Mouse (Mus musculus) heart, postnatal 0 days (tissue): Measurements from ENCODE around the gene Capg. TPM values are rescaled to one million over a fixed set of nuclear protein-coding genes. Genes with fewer than 3 reads are reported as not detected.

Experiments used
- ATAC-seq: fragments of 200-750 bp; cut with Nextera tagmentation; 2 replicates; pipeline ENCODE4 v1.8.0; 2017; ENCODE audit warnings: low read depth, moderate number of reproducible peaks, moderate library complexity; ENCODE audit not compliant: insufficient read depth
- DNase-seq: peaks from one replicate; pipeline ENCODE4 v3.0.0-alpha.2; 2016; ENCODE audit warnings: low spot score
- H3K27ac ChIP-seq: fragments of 300-500 bp; sonication (generic); 2 replicates; pipeline ENCODE4 v1.5.1; 2014; ENCODE audit warnings: low read depth, mild to moderate bottlenecking
- H3K27me3 ChIP-seq: fragments of 300-500 bp; sonication (generic); 2 replicates; pipeline ENCODE4 v1.6.1; 2014; ENCODE audit warnings: low read length, mixed read lengths; ENCODE audit not compliant: control insufficient read depth, insufficient read depth
- H3K36me3 ChIP-seq: fragments of 300-500 bp; sonication (generic); replicated peaks from 2 replicates; pipeline ENCODE4 v1.6.1; 2014; ENCODE audit warnings: low read length, mixed read lengths; ENCODE audit not compliant: control insufficient read depth, insufficient read depth
- H3K4me1 ChIP-seq: fragments of 300-500 bp; sonication (generic); 2 replicates; pipeline ENCODE4 v1.6.1; 2014; ENCODE audit warnings: antibody characterized with exemption; ENCODE audit not compliant: control insufficient read depth, insufficient read depth
- H3K4me2 ChIP-seq: fragments of 300-500 bp; sonication (generic); 2 replicates; pipeline ENCODE4 v1.6.1; 2014; ENCODE audit warnings: low read depth, mild to moderate bottlenecking, low read length, moderate library complexity
- H3K4me3 ChIP-seq: fragments of 300-500 bp; sonication (generic); 2 replicates; pipeline ENCODE4 v1.5.1; 2014; ENCODE audit warnings: low read depth, low read length
- H3K9ac ChIP-seq: fragments of 300-500 bp; sonication (generic); replicated peaks from 2 replicates; pipeline ENCODE4 v1.6.1; 2014; ENCODE audit warnings: low read depth, low read length, mixed read lengths
- H3K9me3 ChIP-seq: fragments of 300-500 bp; sonication (generic); replicated peaks from 2 replicates; pipeline ENCODE4 v1.6.1; 2016; ENCODE audit warnings: low read length; ENCODE audit not compliant: control insufficient read depth
- CTCF ChIP-seq: IDR thresholded peaks from 2 replicates; pipeline ENCODE4 v1.5.1; 2016; ENCODE audit warnings: antibody characterized with exemption, control low read depth, low read depth
- EP300 ChIP-seq: IDR thresholded peaks from 2 replicates; pipeline ENCODE4 v1.6.1; 2016; ENCODE audit warnings: antibody characterized with exemption, low read depth
- WGBS: fragments of 180-500 bp; shearing (Covaris S2); extraction: QIAGEN DNeasy Blood & Tissue Kit; methylation state at CpG from one replicate; pipeline ENCODE4 v1.1.7; 2014; 5-methylcytosine and 5-hydroxymethylcytosine counted together
- polyA plus RNA-seq: library from polyadenylated mRNA; unstranded; fragments of >200 nt; fragmentation: Nextera tagmentation; extraction: Ambion mirVana; gene quantifications from 2 replicates; pipeline ENCODE4 v1.2.1, GENCODE M21; 2015
- total RNA-seq: library from RNA; depleted of rRNA; stranded (reverse); fragments of >200 nt; gene quantifications from 2 replicates; pipeline ENCODE4 v1.2.3, GENCODE M21; 2014; ENCODE audit warnings: low replicate concordance; rRNA removed

The Capg gene
- total RNA-seq (25.1 and 53.6 TPM in 2 replicates), polyA plus RNA-seq (24.9 and 25.9 TPM in 2 replicates)

- H3K4me3 ChIP-seq = peak within 1 kb of the TSS; percentile 52
- H3K27me3 ChIP-seq = no peaks in the 10 kb centered on the region
- 4% methylated on average over 23 of the region's 23 CpGs for WGBS
- DNase-seq (peak; percentile 49), ATAC-seq (peak; percentile 69; the same call in 1 of the 2 replicates)
- no peaks in the 10 kb centered on the region for H3K9me3 ChIP-seq
- no peak for TF ChIP-seq CTCF
- no peak for TF ChIP-seq EP300
- peak within 1 kb of the TSS; percentile 56 for H3K27ac ChIP-seq
- peak within 1 kb of the TSS; percentile 62 for H3K4me2 ChIP-seq
- H3K9ac ChIP-seq = peak within 1 kb of the TSS; percentile 58
- peaks cover 10% of the 10 kb centered on the region; the same call in 1 of the 2 replicates for H3K4me1 ChIP-seq
- H3K36me3 ChIP-seq = no peaks in the 10 kb centered on the region
Measured at GRCm38 (mm10) chr6:72544283-72544987, at the start of gene Capg. Gene Capg, plus strand, starts transcription at chr6:72544391.

- DNase-seq = peak; percentile 35
- H3K27me3 ChIP-seq = no peaks in the 10 kb centered on the region
- H3K9me3 ChIP-seq = no peaks in the 10 kb centered on the region
- TF ChIP-seq CTCF (no peak), EP300 (no peak)
- no peak overlapping the region for H3K27ac ChIP-seq
- WGBS = 47% methylated on average over 5 of the region's 5 CpGs
- H3K4me1 ChIP-seq = peaks cover 2% of the 10 kb centered on the region; the same call in 1 of the 2 replicates
- H3K4me3 ChIP-seq = no peak overlapping the region
- H3K9ac ChIP-seq = no peak overlapping the region
- H3K36me3 ChIP-seq = no peaks in the 10 kb centered on the region
- H3K4me2 ChIP-seq = no peak overlapping the region
- ATAC-seq = no peak; the same call in 1 of the 2 replicates
Measured at GRCm38 (mm10) chr6:72498950-72499349, 45.2 kb upstream of the Capg start.

GRCm38 (mm10) chr6:72503309-72503708, 40.9 kb upstream of the Capg start:
- Histone ChIP-seq H3K9me3 (no peaks in the 10 kb centered on the region), H3K27me3 (no peaks in the 10 kb centered on the region), H3K27ac (no peak overlapping the region), H3K9ac (no peak overlapping the region), H3K36me3 (no peaks in the 10 kb centered on the region), H3K4me3 (no peak overlapping the region), H3K4me2 (no peak overlapping the region), H3K4me1 (peaks cover 8% of the 10 kb centered on the region; the same call in 1 of the 2 replicates)
- TF ChIP-seq CTCF = no peak
- TF ChIP-seq EP300 = no peak
- ATAC-seq (no peak), DNase-seq (no peak)

GRCm38 (mm10) chr6:72503939-72504338, 40.3 kb upstream of the Capg start:
- no peak for ATAC-seq
- no peak overlapping the region for H3K4me3 ChIP-seq
- no peaks in the 10 kb centered on the region for H3K9me3 ChIP-seq
- no peak overlapping the region for H3K9ac ChIP-seq
- no peak overlapping the region for H3K27ac ChIP-seq
- H3K36me3 ChIP-seq = no peaks in the 10 kb centered on the region
- H3K27me3 ChIP-seq = no peaks in the 10 kb centered on the region
- no peak for DNase-seq
- WGBS = 67% methylated on average over 2 of the region's 2 CpGs
- H3K4me2 ChIP-seq = no peak overlapping the region
- peaks cover 8% of the 10 kb centered on the region; the same call in 1 of the 2 replicates for H3K4me1 ChIP-seq
- TF ChIP-seq EP300 = no peak
- no peak for TF ChIP-seq CTCF

GRCm38 (mm10) chr6:72506104-72506503, 38.1 kb upstream of the Capg start:
- DNase-seq (no peak), ATAC-seq (no peak)
- Histone ChIP-seq H3K27ac (no peak overlapping the region), H3K4me1 (peaks cover 21% of the 10 kb centered on the region), H3K4me2 (no peak overlapping the region), H3K4me3 (no peak overlapping the region), H3K36me3 (no peaks in the 10 kb centered on the region), H3K9ac (no peak overlapping the region), H3K27me3 (no peaks in the 10 kb centered on the region), H3K9me3 (no peaks in the 10 kb centered on the region)
- TF ChIP-seq CTCF (no peak), EP300 (no peak)
- WGBS = 66% methylated on average over 1 of the region's 1 CpGs

GRCm38 (mm10) chr6:72508596-72508995, 35.6 kb upstream of the Capg start:
- no peak for TF ChIP-seq EP300
- no peak for TF ChIP-seq CTCF
- H3K4me1 ChIP-seq = peaks cover 45% of the 10 kb centered on the region
- DNase-seq (no peak), ATAC-seq (no peak)
- no peak overlapping the region for H3K4me2 ChIP-seq
- H3K9ac ChIP-seq = no peak overlapping the region
- no peaks in the 10 kb centered on the region for H3K9me3 ChIP-seq
- H3K4me3 ChIP-seq = no peak overlapping the region
- no peaks in the 10 kb centered on the region for H3K36me3 ChIP-seq
- no peaks in the 10 kb centered on the region for H3K27me3 ChIP-seq
- no peak overlapping the region for H3K27ac ChIP-seq
- WGBS = 83% methylated on average over 4 of the region's 4 CpGs
